Mouse (Mus musculus): ENCODE data around the gene Lamtor2. TPM values are rescaled to one million over a fixed set of nuclear protein-coding genes. Genes with fewer than 3 reads are reported as not detected.

Lamtor2 gene
- polyA plus RNA-seq, 1 experiment from 2014 or later, result 140 TPM

- 47% methylated on average over 18 of the region's 18 CpGs for WGBS
- Histone ChIP-seq H3K4me2 (replicated peaks) (no peak within 1 kb of the TSS), H3K9me3 (replicated peaks) (no peaks in the 10 kb centered on the region), H3K4me3 (no peak within 1 kb of the TSS), H3K9ac (no peak within 1 kb of the TSS), H3K36me3 (no peaks in the 10 kb centered on the region), H3K27ac (no peak within 1 kb of the TSS), H3K27me3 (no peaks in the 10 kb centered on the region), H3K4me1 (peaks cover 14% of the 10 kb centered on the region)
- ATAC-seq (ENCODE audit: low FRiP score), result no peak
Measured at GRCm38 (mm10) chr3:88548180-88548917, 4.5 kb downstream of the Lamtor2 start, which contains the start of gene Rab25. Gene Rab25 (minus strand): TSS chr3:88548300.

- no peaks in the 10 kb centered on the region for H3K36me3 ChIP-seq
- H3K27ac ChIP-seq, result no peak overlapping the region
- H3K9ac ChIP-seq, result no peak overlapping the region
- no peak overlapping the region for H3K4me3 ChIP-seq
- no peaks in the 10 kb centered on the region for H3K27me3 ChIP-seq
- no peaks in the 10 kb centered on the region for H3K9me3 ChIP-seq (replicated peaks)
- no peak for ATAC-seq (ENCODE audit: low FRiP score)
- H3K4me1 ChIP-seq, result peaks cover 12% of the 10 kb centered on the region
- no peak overlapping the region for H3K4me2 ChIP-seq (replicated peaks)
- 76% methylated on average over 6 of the region's 6 CpGs for WGBS
Measured at GRCm38 (mm10) chr3:88546674-88547418, 6.0 kb downstream of the Lamtor2 start.

- WGBS, result 59% methylated on average over 20 of the region's 20 CpGs
- H3K4me1 ChIP-seq, result peaks cover 17% of the 10 kb centered on the region
- no peak for ATAC-seq (ENCODE audit: low FRiP score)
- no peaks in the 10 kb centered on the region for H3K27me3 ChIP-seq
- peaks cover 9% of the 10 kb centered on the region for H3K36me3 ChIP-seq
- H3K4me3 ChIP-seq, result no peak overlapping the region
- H3K27ac ChIP-seq, result 0 out of 2 replicates have a peak overlapping the region, but pooled peaks have one; percentile 23
- no peak overlapping the region for H3K9ac ChIP-seq
- H3K9me3 ChIP-seq (replicated peaks), result no peaks in the 10 kb centered on the region
- no peak overlapping the region for H3K4me2 ChIP-seq (replicated peaks)
Measured at GRCm38 (mm10) chr3:88544955-88545591, 7.8 kb downstream of the Lamtor2 start.

GRCm38 (mm10) chr3:88544514-88544913 is 8.4 kb downstream of the Lamtor2 start:
- 40% methylated on average over 5 of the region's 5 CpGs for WGBS
- no peak overlapping the region for H3K4me2 ChIP-seq (replicated peaks)
- no peaks in the 10 kb centered on the region for H3K9me3 ChIP-seq (replicated peaks)
- no peak overlapping the region for H3K27ac ChIP-seq
- H3K4me1 ChIP-seq, result peaks cover 20% of the 10 kb centered on the region
- ATAC-seq (ENCODE audit: low FRiP score), result no peak
- no peaks in the 10 kb centered on the region for H3K27me3 ChIP-seq
- no peak overlapping the region for H3K4me3 ChIP-seq
- peaks cover 12% of the 10 kb centered on the region for H3K36me3 ChIP-seq
- H3K9ac ChIP-seq, result no peak overlapping the region

GRCm38 (mm10) chr3:88543651-88544410 is 9.0 kb downstream of the Lamtor2 start:
- peaks cover 25% of the 10 kb centered on the region for H3K4me1 ChIP-seq

GRCm38 (mm10) chr3:88543174-88543573 is 9.7 kb downstream of the Lamtor2 start:
- Histone ChIP-seq H3K36me3 (peaks cover 20% of the 10 kb centered on the region), H3K4me3 (no peak overlapping the region), H3K4me1 (peaks cover 32% of the 10 kb centered on the region), H3K4me2 (replicated peaks) (no peak overlapping the region), H3K9me3 (replicated peaks) (no peaks in the 10 kb centered on the region), H3K9ac (no peak overlapping the region), H3K27ac (no peak overlapping the region), H3K27me3 (no peaks in the 10 kb centered on the region)
- ATAC-seq (ENCODE audit: low FRiP score), result no peak
- 83% methylated on average over 8 of the region's 8 CpGs for WGBS

More at GRCm38 (mm10) chr3:88543651-88544410, 9.0 kb downstream of the Lamtor2 start:
- no peak for ATAC-seq (ENCODE audit: low FRiP score)
- Histone ChIP-seq H3K9me3 (replicated peaks) (no peaks in the 10 kb centered on the region), H3K4me2 (replicated peaks) (no peak overlapping the region), H3K36me3 (peaks cover 13% of the 10 kb centered on the region), H3K4me3 (no peak overlapping the region), H3K9ac (no peak overlapping the region), H3K27ac (no peak overlapping the region), H3K27me3 (no peaks in the 10 kb centered on the region)
- 79% methylated on average over 5 of the region's 5 CpGs for WGBS

DNA sequence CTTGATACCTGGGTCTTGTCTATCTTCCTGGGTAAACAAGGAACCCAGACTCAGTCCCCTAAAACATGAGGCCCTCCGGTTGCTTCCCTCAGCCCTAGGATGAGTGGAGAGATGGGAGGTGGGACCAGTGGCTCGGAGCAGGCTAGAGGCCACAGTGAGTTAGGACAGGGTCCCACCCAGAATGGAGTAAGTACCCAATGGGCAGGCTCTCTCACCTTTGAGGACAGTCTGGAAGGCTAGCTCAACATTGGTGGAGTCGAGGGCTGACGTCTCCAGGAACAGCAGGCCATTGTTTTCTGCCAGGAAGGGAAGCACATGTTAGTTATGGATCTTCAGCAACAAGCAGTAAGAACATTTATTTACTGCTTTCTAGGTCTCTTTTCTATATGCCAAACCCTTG is 10.4 kb downstream of the Lamtor2 start:
- 78% methylated on average over 4 of the region's 4 CpGs for WGBS
- H3K27me3 ChIP-seq, result no peaks in the 10 kb centered on the region
- H3K4me1 ChIP-seq, result peaks cover 39% of the 10 kb centered on the region
- no peak overlapping the region for H3K4me3 ChIP-seq
- no peak overlapping the region for H3K4me2 ChIP-seq (replicated peaks)
- peaks cover 27% of the 10 kb centered on the region for H3K36me3 ChIP-seq
- H3K9me3 ChIP-seq (replicated peaks), result no peaks in the 10 kb centered on the region
- H3K9ac ChIP-seq, result no peak overlapping the region
- ATAC-seq (ENCODE audit: low FRiP score), result no peak
- no peak overlapping the region for H3K27ac ChIP-seq

- ATAC-seq (ENCODE audit: low FRiP score), result peak; percentile 21
- 71% methylated on average over 6 of the region's 7 CpGs for WGBS
- peaks cover 33% of the 10 kb centered on the region for H3K36me3 ChIP-seq
- H3K4me1 ChIP-seq, result peaks cover 45% of the 10 kb centered on the region
- H3K9ac ChIP-seq, result no peak overlapping the region
- H3K4me2 ChIP-seq (replicated peaks), result no peak overlapping the region
- peak overlapping the region; percentile 45; the same call in 1 of the 2 replicates for H3K27ac ChIP-seq
- no peak overlapping the region for H3K4me3 ChIP-seq
- H3K27me3 ChIP-seq, result no peaks in the 10 kb centered on the region
- no peaks in the 10 kb centered on the region for H3K9me3 ChIP-seq (replicated peaks)
Measured at GRCm38 (mm10) chr3:88541622-88542401, 11.1 kb downstream of the Lamtor2 start.

DNA sequence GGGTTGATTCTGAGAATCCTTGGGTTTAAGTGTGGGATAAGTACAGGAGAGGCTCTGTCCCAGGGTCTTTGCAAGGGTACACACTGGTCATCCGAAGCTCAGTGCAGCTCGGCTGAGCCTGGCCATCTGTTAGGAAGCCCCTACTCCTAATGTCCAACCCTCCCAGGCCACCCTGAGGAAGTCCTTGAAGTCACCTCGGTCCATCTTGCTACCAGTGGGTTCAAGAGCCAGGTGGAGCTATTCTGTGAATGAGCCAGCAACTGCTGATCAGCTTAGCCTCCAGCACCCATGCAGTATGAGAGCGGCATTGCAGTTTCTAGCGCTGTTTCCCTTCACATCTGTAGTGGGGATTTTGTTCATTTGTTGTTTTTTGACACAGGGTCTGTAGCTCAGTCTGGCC is 12.8 kb downstream of the Lamtor2 start:
- Histone ChIP-seq H3K9ac (peak overlapping the region; percentile 51), H3K9me3 (replicated peaks) (no peaks in the 10 kb centered on the region), H3K27ac (peak overlapping the region; percentile 52), H3K4me3 (no peak overlapping the region), H3K4me2 (replicated peaks) (no peak overlapping the region; the same call in 1 of the 2 replicates), H3K27me3 (no peaks in the 10 kb centered on the region), H3K36me3 (peaks cover 48% of the 10 kb centered on the region), H3K4me1 (peaks cover 63% of the 10 kb centered on the region)
- no peak for ATAC-seq (ENCODE audit: low FRiP score)
- 59% methylated on average over 5 of the region's 5 CpGs for WGBS

DNA sequence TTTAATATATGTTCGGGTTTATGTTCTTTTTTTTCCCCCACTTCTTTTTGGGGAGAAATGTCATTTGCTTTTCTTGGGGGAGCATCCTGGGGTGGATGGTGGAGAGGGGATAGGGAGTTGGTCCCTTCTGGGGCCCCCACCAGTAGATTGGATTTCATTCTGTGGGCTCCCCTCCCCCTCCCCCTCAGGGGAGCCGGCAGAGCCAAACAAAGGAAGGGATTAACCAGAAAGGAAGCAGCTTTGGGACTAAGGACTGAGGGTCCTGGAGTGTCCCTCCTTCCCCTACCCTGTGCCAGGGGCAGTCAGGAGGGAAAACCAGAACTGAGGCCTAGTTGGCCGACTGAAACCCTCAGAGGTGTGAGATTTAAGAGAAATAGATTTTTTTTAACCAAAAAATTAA is 13.5 kb downstream of the Lamtor2 start:
- H3K36me3 ChIP-seq, result peaks cover 48% of the 10 kb centered on the region
- no peaks in the 10 kb centered on the region for H3K27me3 ChIP-seq
- H3K9me3 ChIP-seq (replicated peaks), result no peaks in the 10 kb centered on the region
- peak overlapping the region; percentile 30; the same call in 1 of the 2 replicates for H3K27ac ChIP-seq
- H3K4me1 ChIP-seq, result peaks cover 70% of the 10 kb centered on the region
- H3K4me2 ChIP-seq (replicated peaks), result peak overlapping the region; percentile 22; the same call in 1 of the 2 replicates
- 10% methylated on average over 3 of the region's 3 CpGs for WGBS
- no peak overlapping the region for H3K9ac ChIP-seq
- no peak; the same call in 1 of the 2 replicates for ATAC-seq (ENCODE audit: low FRiP score)
- H3K4me3 ChIP-seq, result no peak overlapping the region

Measured in hindbrain, embryonic 12.5 days (tissue).